Mouse (Mus musculus) myocyte (in vitro differentiated cells): ENCODE measurements around the gene Tchp. TPM values are rescaled to one million over a fixed set of nuclear protein-coding genes. Genes with fewer than 3 reads are reported as not detected.

Source experiments
- H3K27me3 ChIP-seq: one replicate; pipeline ENCODE4 v1.6.1; 2011; ENCODE audit not compliant: control insufficient read depth, insufficient read depth, insufficient read length
- H3K36me3 ChIP-seq: one replicate; pipeline ENCODE4 v1.6.1; 2011; ENCODE audit not compliant: control insufficient read depth, insufficient read depth
- H3K4me2 ChIP-seq: one replicate; pipeline ENCODE4 v1.6.1; 2011; ENCODE audit warnings: low read depth, control low read depth
- H3K4me3 ChIP-seq: one replicate; pipeline ENCODE4 v1.5.1; 2011; ENCODE audit warnings: mild to moderate bottlenecking, control low read depth, moderate library complexity
- H3K79me2 ChIP-seq: one replicate; pipeline ENCODE4 v1.6.1; 2011; ENCODE audit not compliant: control insufficient read depth, insufficient read depth
- H3ac ChIP-seq: one replicate; pipeline ENCODE4 v1.6.1; 2011; ENCODE audit not compliant: control insufficient read depth, insufficient read length
- CEBPB ChIP-seq: IDR thresholded peaks from 2 replicates; pipeline ENCODE4 v1.6.1; 2011; ENCODE audit warnings: mild to moderate bottlenecking, moderate library complexity; ENCODE audit not compliant: poor library complexity, insufficient read depth, severe bottlenecking
- E2F4 ChIP-seq: IDR thresholded peaks from one replicate; pipeline ENCODE4 v1.6.1; 2011; ENCODE audit warnings: mild to moderate bottlenecking, control low read depth, moderate library complexity; ENCODE audit not compliant: insufficient read depth
- MAX ChIP-seq: IDR thresholded peaks from one replicate; pipeline ENCODE4 v1.6.1; 2011; ENCODE audit warnings: low read depth, mild to moderate bottlenecking, control low read depth
- MYOD1 ChIP-seq, 3 experiments: IDR thresholded peaks; one replicate each; pipeline ENCODE4 v1.6.1; 2011; ENCODE audit warnings: control low read depth in 2 of 3, low read depth in 2 of 3, mild to moderate bottlenecking in 2 of 3, moderate library complexity in 1 of 3; ENCODE audit not compliant: insufficient read length in 2 of 3, control insufficient read depth in 1 of 3
- MYOG ChIP-seq, 3 experiments: IDR thresholded peaks; one replicate each; pipeline ENCODE4 v1.6.1; 2011; ENCODE audit warnings: control low read depth in 2 of 3, low read depth in 2 of 3, mild to moderate bottlenecking in 2 of 3; ENCODE audit not compliant: insufficient read length in 2 of 3, control insufficient read depth in 1 of 3, insufficient read depth in 1 of 3
- POLR2A ChIP-seq: IDR thresholded peaks from one replicate; pipeline ENCODE4 v1.6.1; 2011; ENCODE audit warnings: low read depth, mild to moderate bottlenecking, control low read depth, moderate library complexity; ENCODE audit not compliant: insufficient read length
- POLR2AphosphoS2 ChIP-seq: IDR thresholded peaks from one replicate; pipeline ENCODE4 v1.6.1; 2011; ENCODE audit warnings: low read depth, control low read depth; ENCODE audit not compliant: insufficient read length
- REST ChIP-seq: IDR thresholded peaks from one replicate; pipeline ENCODE4 v1.6.1; 2011; ENCODE audit warnings: mild to moderate bottlenecking, control low read depth, moderate library complexity; ENCODE audit not compliant: insufficient read depth, insufficient read length
- SRF ChIP-seq: IDR thresholded peaks from one replicate; pipeline ENCODE4 v1.6.1; 2011; ENCODE audit warnings: low read depth; ENCODE audit not compliant: control insufficient read depth, insufficient read length
- TCF12 ChIP-seq: IDR thresholded peaks from one replicate; pipeline ENCODE4 v1.6.1; 2011; ENCODE audit warnings: mild to moderate bottlenecking, control low read depth; ENCODE audit not compliant: poor library complexity, insufficient read depth, severe bottlenecking
- TCF3 ChIP-seq: IDR thresholded peaks from one replicate; pipeline ENCODE4 v1.6.1; 2011; ENCODE audit warnings: low read depth, control low read depth; ENCODE audit not compliant: insufficient read length
- USF1 ChIP-seq: IDR thresholded peaks from one replicate; pipeline ENCODE4 v1.6.1; 2011; ENCODE audit warnings: low read depth, mild to moderate bottlenecking, control low read depth, moderate library complexity
- polyA plus RNA-seq: library from polyadenylated mRNA; unstranded; fragments of >200 nt; fragmentation: generic; extraction: Trizol; gene quantifications from one replicate; pipeline ENCODE4 v1.2.1, GENCODE M21; 2012; ENCODE audit warnings: missing spikeins

Tchp gene
- polyA plus RNA-seq, 1 experiment, result 9.3 TPM

DNA sequence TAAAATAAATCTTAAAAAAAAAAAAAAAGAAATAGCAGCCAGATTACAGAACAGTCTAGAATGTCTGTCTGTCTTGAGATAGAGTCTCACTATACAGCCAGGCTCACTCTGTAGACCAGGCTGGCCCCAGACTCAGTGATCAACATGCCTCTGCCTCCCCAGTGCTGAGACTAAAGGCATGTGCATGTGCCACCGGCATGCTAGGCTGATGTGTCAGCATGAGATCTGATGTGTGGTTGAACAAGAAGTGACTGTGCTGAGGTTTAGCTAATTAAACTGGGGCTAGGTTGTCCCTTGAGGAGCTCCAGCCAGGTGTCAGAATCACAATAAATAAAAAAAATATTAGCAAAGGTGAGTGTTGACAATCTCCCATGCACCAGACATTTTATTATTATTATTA lies 40.9 kb upstream of the Tchp start:
- Histone ChIP-seq H3K79me2 (no peaks in the 10 kb centered on the region), H3K36me3 (no peaks in the 10 kb centered on the region), H3K4me3 (peak overlapping the region; percentile 17), H3ac (no peak overlapping the region), H3K27me3 (no peaks in the 10 kb centered on the region), H3K4me2 (no peak overlapping the region)
- TF ChIP-seq MYOG (IDR thresholded peaks at IDR 0.05; ENCODE audit: control insufficient read depth in 1 of 3, insufficient read depth in 1 of 3, insufficient read length in 2 of 3, low read depth in 2 of 3) (no peak), TCF12 (no peak)

DNA sequence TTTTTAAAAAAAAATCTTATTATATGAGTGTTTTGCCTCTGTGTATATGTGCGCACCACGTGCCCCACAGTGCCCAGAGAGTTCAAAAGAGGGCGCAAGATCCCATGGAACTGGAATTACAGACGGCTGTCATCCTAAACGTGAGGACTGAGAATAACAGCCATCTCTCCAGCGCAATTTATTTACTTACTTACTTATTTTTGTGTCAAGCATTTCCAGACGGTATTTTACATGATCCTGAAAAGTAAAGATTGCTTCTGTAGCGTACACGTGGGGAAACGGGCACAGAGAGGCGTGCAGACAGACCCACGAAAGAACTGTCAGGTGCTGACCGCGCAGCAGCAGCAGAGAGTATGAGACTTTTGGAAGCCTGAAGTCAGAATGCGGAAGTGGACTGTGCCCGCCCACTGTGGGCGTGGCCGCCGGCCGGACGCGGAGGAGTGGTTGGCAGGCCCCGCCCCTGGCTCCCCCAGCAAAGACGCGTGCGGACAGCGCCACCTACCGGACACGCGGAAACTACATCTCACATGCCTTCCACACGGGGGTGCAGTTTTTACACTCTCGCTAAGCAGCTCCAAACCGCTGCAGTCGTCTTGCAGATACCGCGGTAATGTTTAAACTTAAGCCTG lies 40.2 kb upstream of the Tchp start:
- peak overlapping the region; percentile 98 for H3K4me2 ChIP-seq
- H3K36me3 ChIP-seq, result no peaks in the 10 kb centered on the region
- no peaks in the 10 kb centered on the region for H3K79me2 ChIP-seq
- H3K4me3 ChIP-seq, result peak overlapping the region; percentile 17
- no peak for TF ChIP-seq TCF12
- no peak for TF ChIP-seq REST
- TF ChIP-seq CEBPB, result no peak
- peak; percentile 61 for TF ChIP-seq POLR2AphosphoS2
- TF ChIP-seq MAX, result no peak
- peak in 1 of 3 experiments; percentile 56 for TF ChIP-seq MYOD1 (IDR thresholded peaks at IDR 0.05; ENCODE audit: control insufficient read depth in 1 of 3, insufficient read length in 2 of 3, low read depth in 2 of 3)
- TF ChIP-seq USF1, result peak; percentile 74
- TF ChIP-seq TCF3, result no peak
- peak; percentile 72 for TF ChIP-seq SRF
- peak; percentile 76 for TF ChIP-seq POLR2A
- H3ac ChIP-seq, result no peak overlapping the region
- H3K27me3 ChIP-seq, result no peaks in the 10 kb centered on the region

DNA sequence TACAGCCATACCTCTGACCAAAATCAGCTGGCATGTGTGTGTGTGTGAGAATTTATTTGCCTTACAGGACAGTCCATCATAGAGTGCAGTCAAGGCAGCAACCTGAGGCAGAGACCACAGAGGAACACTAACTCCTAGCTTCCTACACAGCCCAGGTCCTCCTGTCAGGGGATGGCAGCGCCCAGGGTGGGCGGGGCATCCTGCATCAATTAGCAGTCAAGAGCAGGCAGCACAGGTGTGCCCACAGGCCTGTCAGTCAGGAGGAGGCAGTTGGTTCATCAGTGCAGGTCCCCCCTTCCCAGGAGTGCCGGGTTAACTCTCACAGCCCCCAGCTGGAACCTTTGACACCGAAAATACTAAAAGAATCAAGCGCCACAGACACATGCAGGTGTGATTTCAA lies 38.5 kb upstream of the Tchp start:
- TF ChIP-seq USF1, result no peak
- no peak for TF ChIP-seq MAX
- no peak for TF ChIP-seq MYOD1 (IDR thresholded peaks at IDR 0.05; ENCODE audit: control insufficient read depth in 1 of 3, insufficient read length in 2 of 3, low read depth in 2 of 3)
- TF ChIP-seq TCF12, result no peak
- no peak for TF ChIP-seq E2F4
- no peak for TF ChIP-seq REST
- TF ChIP-seq POLR2AphosphoS2, result no peak
- no peak for TF ChIP-seq POLR2A
- no peak for TF ChIP-seq SRF
- TF ChIP-seq TCF3, result no peak
- no peak for TF ChIP-seq MYOG (IDR thresholded peaks at IDR 0.05; ENCODE audit: control insufficient read depth in 1 of 3, insufficient read depth in 1 of 3, insufficient read length in 2 of 3, low read depth in 2 of 3)
- TF ChIP-seq CEBPB, result no peak
- H3ac ChIP-seq, result no peak overlapping the region
- no peak overlapping the region for H3K4me3 ChIP-seq
- H3K36me3 ChIP-seq, result no peaks in the 10 kb centered on the region
- no peaks in the 10 kb centered on the region for H3K79me2 ChIP-seq
- H3K4me2 ChIP-seq, result no peak overlapping the region
- no peaks in the 10 kb centered on the region for H3K27me3 ChIP-seq

DNA sequence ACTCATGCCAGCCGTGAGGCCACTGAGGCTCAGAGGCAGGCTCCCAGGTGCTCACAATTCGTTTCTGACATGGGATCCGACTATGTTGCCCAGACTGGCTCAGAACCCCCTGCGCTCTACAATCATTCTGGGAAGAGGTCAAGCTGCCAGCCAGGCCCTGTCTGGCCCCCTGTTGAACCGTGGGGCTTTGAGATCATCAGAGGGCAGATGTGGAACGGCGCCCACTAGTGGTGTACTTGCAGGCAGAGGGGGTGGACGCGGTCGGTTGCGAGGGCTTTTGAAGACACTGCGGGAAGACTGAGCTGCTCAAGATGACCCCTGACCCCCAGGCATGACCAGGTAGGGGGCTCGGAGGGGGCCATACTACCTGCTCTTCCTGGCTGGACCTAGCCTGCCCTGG lies 34.4 kb upstream of the Tchp start:
- TF ChIP-seq MYOG (IDR thresholded peaks at IDR 0.05; ENCODE audit: control insufficient read depth in 1 of 3, insufficient read depth in 1 of 3, insufficient read length in 2 of 3, low read depth in 2 of 3) (no peak), CEBPB (no peak), USF1 (no peak), MAX (no peak), MYOD1 (IDR thresholded peaks at IDR 0.05; ENCODE audit: control insufficient read depth in 1 of 3, insufficient read length in 2 of 3, low read depth in 2 of 3) (no peak), POLR2A (no peak), REST (no peak), TCF3 (no peak), SRF (no peak), TCF12 (no peak), E2F4 (no peak), POLR2AphosphoS2 (no peak)
- no peak overlapping the region for H3K4me3 ChIP-seq
- no peaks in the 10 kb centered on the region for H3K27me3 ChIP-seq
- H3K36me3 ChIP-seq, result no peaks in the 10 kb centered on the region
- no peak overlapping the region for H3ac ChIP-seq
- H3K4me2 ChIP-seq, result no peak overlapping the region
- H3K79me2 ChIP-seq, result no peaks in the 10 kb centered on the region

DNA sequence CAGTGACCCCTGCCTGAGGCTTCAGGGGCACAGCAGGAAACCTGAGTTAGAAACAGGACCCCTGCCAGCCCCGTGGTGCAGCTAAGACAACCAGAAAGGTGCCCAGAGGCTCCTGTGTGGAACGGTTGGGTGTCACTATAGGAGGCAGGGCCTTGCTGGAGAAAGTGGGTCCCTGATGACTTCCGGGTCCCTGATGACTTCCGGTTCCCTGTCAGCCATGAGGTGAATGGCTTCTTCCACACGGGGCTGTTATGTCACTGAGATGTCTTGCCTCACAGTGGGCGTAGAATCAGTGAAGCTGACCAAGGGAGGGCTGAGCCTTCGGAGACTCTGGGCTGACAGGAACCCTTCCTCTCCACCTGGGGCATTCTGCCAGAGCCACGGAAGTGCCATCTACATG lies 33.0 kb upstream of the Tchp start:
- Histone ChIP-seq H3K36me3 (no peaks in the 10 kb centered on the region), H3K4me3 (no peak overlapping the region), H3ac (no peak overlapping the region), H3K79me2 (no peaks in the 10 kb centered on the region), H3K4me2 (no peak overlapping the region), H3K27me3 (no peaks in the 10 kb centered on the region)
- TF ChIP-seq POLR2AphosphoS2 (no peak), E2F4 (no peak), MYOD1 (IDR thresholded peaks at IDR 0.05; ENCODE audit: control insufficient read depth in 1 of 3, insufficient read length in 2 of 3, low read depth in 2 of 3) (no peak), SRF (no peak), CEBPB (no peak)
